Mouse (Mus musculus) lung, postnatal 0 days (tissue): ENCODE measurements around the gene Sdc4. TPM values are rescaled to one million over a fixed set of nuclear protein-coding genes. Genes with fewer than 3 reads are reported as not detected.

Experiments
- ATAC-seq: fragments of 200-750 bp; cut with Nextera tagmentation; 2 replicates; pipeline ENCODE4 v1.8.0; 2017; ENCODE audit warnings: moderate library complexity
- DNase-seq: peaks from one replicate; pipeline ENCODE4 v3.0.0-alpha.2; 2016; ENCODE audit warnings: low spot score
- H3K27ac ChIP-seq: fragments of 300-500 bp; sonication (generic); 2 replicates; pipeline ENCODE4 v1.5.1; 2014; ENCODE audit warnings: antibody characterized with exemption, mild to moderate bottlenecking, low read length, mixed read lengths
- H3K27me3 ChIP-seq: fragments of 300-500 bp; sonication (generic); replicated peaks from 2 replicates; pipeline ENCODE4 v1.6.1; 2014; ENCODE audit warnings: low read length, mixed read lengths; ENCODE audit not compliant: insufficient read depth
- H3K36me3 ChIP-seq: fragments of 300-500 bp; sonication (generic); 2 replicates; pipeline ENCODE4 v1.6.1; 2014; ENCODE audit warnings: low read length, mixed read lengths; ENCODE audit not compliant: insufficient read depth
- H3K4me1 ChIP-seq: fragments of 300-500 bp; sonication (generic); 2 replicates; pipeline ENCODE4 v1.6.1; 2014; ENCODE audit warnings: antibody characterized with exemption, low read depth, low read length, mixed read lengths; ENCODE audit not compliant: insufficient read depth
- H3K4me2 ChIP-seq: fragments of 300-500 bp; sonication (generic); replicated peaks from 2 replicates; pipeline ENCODE4 v1.6.1; 2014; ENCODE audit warnings: low read depth, mild to moderate bottlenecking, low read length, moderate library complexity, mixed read lengths
- H3K4me3 ChIP-seq: fragments of 300-500 bp; sonication (generic); 2 replicates; pipeline ENCODE4 v1.5.1; 2014; ENCODE audit warnings: low read depth, low read length
- H3K9ac ChIP-seq: fragments of 300-500 bp; sonication (generic); replicated peaks from 2 replicates; pipeline ENCODE4 v1.6.1; 2014; ENCODE audit warnings: low read depth, mild to moderate bottlenecking
- H3K9me3 ChIP-seq: fragments of 300-500 bp; sonication (generic); 2 replicates; pipeline ENCODE4 v1.6.1; 2016; ENCODE audit warnings: low read length, mixed read lengths
- CTCF ChIP-seq: IDR thresholded peaks from 2 replicates; pipeline ENCODE4 v1.5.1; 2016; ENCODE audit warnings: antibody characterized with exemption, mild to moderate bottlenecking
- EP300 ChIP-seq: IDR thresholded peaks from 2 replicates; pipeline ENCODE4 v1.6.1; 2016; ENCODE audit warnings: antibody characterized with exemption, mild to moderate bottlenecking, control low read depth
- WGBS: fragments of 180-500 bp; shearing (Covaris S2); extraction: QIAGEN DNeasy Blood & Tissue Kit; methylation state at CpG from one replicate; pipeline ENCODE4 v1.1.7; 2014; 5-methylcytosine and 5-hydroxymethylcytosine counted together
- polyA plus RNA-seq: library from polyadenylated mRNA; unstranded; fragments of >200 nt; fragmentation: Nextera tagmentation; extraction: Ambion mirVana; gene quantifications from 2 replicates; pipeline ENCODE4 v1.2.1, GENCODE M21; 2015

The Sdc4 gene
- polyA plus RNA-seq, 1 experiment from 2014 or later, result 217 TPM

DNA sequence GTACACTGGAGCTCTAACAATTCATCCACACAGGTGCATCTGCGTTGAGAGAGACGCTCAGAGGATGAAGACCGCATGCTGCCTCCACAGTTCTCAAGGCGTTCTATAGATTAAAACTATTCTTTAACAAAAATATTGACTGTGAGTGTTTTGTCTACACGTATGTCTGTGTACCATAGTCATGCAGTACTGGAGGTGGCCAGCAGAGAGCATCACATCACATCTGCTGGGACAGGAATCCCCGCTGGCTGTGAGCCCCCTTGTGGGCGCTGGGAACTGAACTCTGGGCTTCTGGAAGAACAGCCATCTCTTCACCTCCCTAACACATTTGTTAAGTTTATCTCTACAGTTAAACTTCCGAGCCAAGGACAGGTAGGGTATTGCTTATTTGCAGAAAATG is 62.0 kb downstream of the Sdc4 start:
- DNase-seq (no peak), ATAC-seq (no peak)
- no peak overlapping the region for H3K9ac ChIP-seq
- no peaks in the 10 kb centered on the region for H3K36me3 ChIP-seq
- H3K27me3 ChIP-seq, result no peaks in the 10 kb centered on the region
- no peak overlapping the region for H3K27ac ChIP-seq
- peaks cover 11% of the 10 kb centered on the region; the same call in 1 of the 2 replicates for H3K4me1 ChIP-seq
- TF ChIP-seq CTCF (peak; percentile 31), EP300 (no peak)
- no peak overlapping the region for H3K4me2 ChIP-seq
- H3K9me3 ChIP-seq, result no peaks in the 10 kb centered on the region
- no peak overlapping the region for H3K4me3 ChIP-seq
- WGBS, result 74% methylated on average over 8 of the region's 8 CpGs

DNA sequence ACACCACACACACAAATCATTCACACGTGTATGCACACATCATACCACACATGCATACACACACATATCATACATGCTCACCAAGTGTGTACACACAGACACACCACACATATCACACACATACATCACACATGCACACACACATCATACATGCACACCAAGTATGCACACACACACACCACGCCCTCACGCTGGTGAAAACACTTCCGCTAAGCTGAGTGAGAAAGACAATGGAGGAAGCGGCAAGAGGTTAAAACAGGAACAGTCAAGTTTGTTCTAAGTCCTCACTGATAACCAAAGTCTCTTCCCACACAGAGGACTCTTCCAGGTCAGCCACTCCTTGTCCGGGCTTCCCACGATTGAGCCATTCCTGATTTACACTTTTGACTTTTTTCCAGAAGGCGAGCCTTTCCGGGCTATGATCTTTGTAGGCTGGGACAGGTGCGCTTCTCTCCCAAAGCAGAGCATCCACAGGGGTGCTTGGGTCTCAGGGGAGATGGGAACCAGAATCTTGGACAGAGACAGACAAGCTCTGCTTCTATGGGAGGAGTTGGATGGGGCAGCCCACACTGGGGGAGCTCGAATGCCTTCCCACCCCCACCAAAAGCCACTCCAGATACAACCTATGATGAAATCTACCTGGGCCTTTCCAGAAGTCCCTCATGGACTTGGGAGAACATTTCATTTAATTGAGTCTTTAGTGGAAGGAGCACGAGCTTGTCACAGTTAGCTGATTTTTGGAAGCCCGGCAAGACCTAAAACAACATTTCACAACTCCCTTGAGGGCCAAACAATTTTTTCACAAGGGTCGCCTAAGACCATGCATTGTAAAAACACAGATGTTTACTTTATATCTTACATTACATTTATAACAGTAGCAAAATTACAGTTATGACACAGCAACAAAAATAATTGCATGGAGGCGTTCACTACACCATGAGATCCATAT is 65.9 kb downstream of the Sdc4 start:
- no peaks in the 10 kb centered on the region for H3K27me3 ChIP-seq
- H3K9me3 ChIP-seq, result no peaks in the 10 kb centered on the region
- H3K9ac ChIP-seq, result no peak overlapping the region
- no peaks in the 10 kb centered on the region for H3K36me3 ChIP-seq
- H3K4me1 ChIP-seq, result no peaks in the 10 kb centered on the region
- no peak for ATAC-seq
- no peak overlapping the region for H3K4me2 ChIP-seq
- TF ChIP-seq EP300, result no peak
- no peak for TF ChIP-seq CTCF
- DNase-seq, result no peak
- H3K4me3 ChIP-seq, result no peak overlapping the region
- H3K27ac ChIP-seq, result no peak overlapping the region
- 68% methylated on average over 15 of the region's 15 CpGs for WGBS

Other genes starting within 250 kb of the Sdc4 start
- not detected in 2 replicates for gene Wfdc15a, start 243.8 kb downstream of the Sdc4 start, polyA plus RNA-seq
- not detected in 2 replicates for gene Wfdc15b, start 222.2 kb downstream of the Sdc4 start, polyA plus RNA-seq
- not detected in 2 replicates for gene Svs2, start 205.4 kb downstream of the Sdc4 start, polyA plus RNA-seq
- not detected in 2 replicates for gene Svs3b, start 187.2 kb downstream of the Sdc4 start, polyA plus RNA-seq
- gene Svs4, start 165.4 kb downstream of the Sdc4 start, polyA plus RNA-seq, result not detected in 2 replicates
- gene Svs3a, start 154.6 kb downstream of the Sdc4 start, polyA plus RNA-seq, result not detected in 2 replicates
- not detected in 2 replicates for gene Svs6, start 127.1 kb downstream of the Sdc4 start, polyA plus RNA-seq
- not detected in 2 replicates for gene Svs5, start 111.1 kb downstream of the Sdc4 start, polyA plus RNA-seq
- 79.5 and 106 TPM in 2 replicates for gene Slpi, start 54.8 kb downstream of the Sdc4 start, polyA plus RNA-seq
- 29.7 and 42.6 TPM in 2 replicates for gene Rbpjl, start 40.7 kb downstream of the Sdc4 start, polyA plus RNA-seq
- 71.4 and 81.2 TPM in 2 replicates for gene Matn4, start 38.7 kb downstream of the Sdc4 start, polyA plus RNA-seq
- 63.5 and 66.2 TPM in 2 replicates for gene Sys1, start 13.1 kb upstream of the Sdc4 start, polyA plus RNA-seq
- 23.5 and 32.9 TPM in 2 replicates for gene Gm20458, start 17.1 kb upstream of the Sdc4 start, polyA plus RNA-seq
- not detected in 2 replicates for gene Trp53tg5, start 29.8 kb upstream of the Sdc4 start, polyA plus RNA-seq
- gene Dbndd2, start 42.2 kb upstream of the Sdc4 start, polyA plus RNA-seq, result 39.9 and 44.6 TPM in 2 replicates
- 45.5 and 54.8 TPM in 2 replicates for gene Pigt, start 53.6 kb upstream of the Sdc4 start, polyA plus RNA-seq
- gene Wfdc2, start 118.5 kb upstream of the Sdc4 start, polyA plus RNA-seq, result 1,345 and 1,354 TPM in 2 replicates
- gene Spint3, start 129.6 kb upstream of the Sdc4 start, polyA plus RNA-seq, result not detected in 2 replicates
- gene Wfdc6a, start 141.6 kb upstream of the Sdc4 start, polyA plus RNA-seq, result 0.93 and 1.0 TPM in 2 replicates
- gene Eppin, start 149.7 kb upstream of the Sdc4 start, polyA plus RNA-seq, result not detected in 2 replicates
- gene Wfdc6b, start 169.6 kb upstream of the Sdc4 start, polyA plus RNA-seq, result 0.90 and 1.3 TPM in 2 replicates
- gene Wfdc8, start 169.7 kb upstream of the Sdc4 start, polyA plus RNA-seq, result 0.36 and 0.43 TPM in 2 replicates
- not detected in 2 replicates for gene Wfdc16, start 194.9 kb upstream of the Sdc4 start, polyA plus RNA-seq
- gene Wfdc10, start 212.2 kb upstream of the Sdc4 start, polyA plus RNA-seq, result 0.57 and 0.88 TPM in 2 replicates
- gene Wfdc9, start 212.7 kb upstream of the Sdc4 start, polyA plus RNA-seq, result not detected in 2 replicates
- not detected in 2 replicates for gene Wfdc11, start 230.2 kb upstream of the Sdc4 start, polyA plus RNA-seq
- 1.3 and 1.9 TPM in 2 replicates for gene Wfdc13, start 241.2 kb upstream of the Sdc4 start, polyA plus RNA-seq